Mouse (Mus musculus): ENCODE data around the gene 4933428G20Rik.

4933428G20Rik gene

GRCm38 (mm10) chr11:97502846-97503245 is 2.7 kb upstream of the 4933428G20Rik start:
- DNase-seq, result no peak

- DNase-seq, result no peak
These were observed 2.2 kb upstream of the 4933428G20Rik start for GRCm38 (mm10) chr11:97502383-97502782.

GRCm38 (mm10) chr11:97500720-97501448 is 744 bp upstream of the 4933428G20Rik start:
- DNase-seq, result no peak

- peak; percentile 72 for DNase-seq
These were observed 2.6 kb downstream of the 4933428G20Rik start for GRCm38 (mm10) chr11:97497543-97497942.

GRCm38 (mm10) chr11:97492836-97493235 is 7.3 kb downstream of the 4933428G20Rik start:
- no peak for DNase-seq

- DNase-seq, result no peak
These were observed 8.5 kb downstream of the 4933428G20Rik start for GRCm38 (mm10) chr11:97491640-97492039.

- DNase-seq, result peak; percentile 88
These were observed 10.4 kb downstream of the 4933428G20Rik start for GRCm38 (mm10) chr11:97489589-97490324.

GRCm38 (mm10) chr11:97487656-97488055 is 12.5 kb downstream of the 4933428G20Rik start:
- no peak for DNase-seq

GRCm38 (mm10) chr11:97485661-97486060 is 14.5 kb downstream of the 4933428G20Rik start:
- no peak for DNase-seq

- no peak for DNase-seq
These were observed 20.3 kb downstream of the 4933428G20Rik start for GRCm38 (mm10) chr11:97479824-97480223.

- DNase-seq, result no peak
These were observed 21.1 kb downstream of the 4933428G20Rik start for GRCm38 (mm10) chr11:97479085-97479484.

GRCm38 (mm10) chr11:97478345-97478744 is 21.8 kb downstream of the 4933428G20Rik start:
- DNase-seq, result no peak

GRCm38 (mm10) chr11:97477431-97477830 is 22.7 kb downstream of the 4933428G20Rik start:
- DNase-seq, result peak; percentile 62

- DNase-seq, result peak; percentile 83
These were observed 23.6 kb downstream of the 4933428G20Rik start for GRCm38 (mm10) chr11:97476334-97477095.

GRCm38 (mm10) chr11:97471276-97471675 is 28.9 kb downstream of the 4933428G20Rik start:
- DNase-seq, result no peak

- DNase-seq, result no peak
These were observed 30.3 kb downstream of the 4933428G20Rik start for GRCm38 (mm10) chr11:97469828-97470227.

GRCm38 (mm10) chr11:97468639-97469287 is 31.4 kb downstream of the 4933428G20Rik start:
- peak; percentile 94 for DNase-seq

- no peak for DNase-seq
These were observed 33.5 kb downstream of the 4933428G20Rik start for GRCm38 (mm10) chr11:97466444-97467160.

GRCm38 (mm10) chr11:97465957-97466356 is 34.2 kb downstream of the 4933428G20Rik start:
- DNase-seq, result no peak

- DNase-seq, result no peak
These were observed 36.1 kb downstream of the 4933428G20Rik start for GRCm38 (mm10) chr11:97463991-97464390.

- no peak for DNase-seq
These were observed 37.0 kb downstream of the 4933428G20Rik start for GRCm38 (mm10) chr11:97463166-97463565.

GRCm38 (mm10) chr11:97462538-97462937 is 37.6 kb downstream of the 4933428G20Rik start:
- DNase-seq, result no peak
